8 mouse cellular contexts compared by ENCODE assay signal in the genomic region with DNA sequence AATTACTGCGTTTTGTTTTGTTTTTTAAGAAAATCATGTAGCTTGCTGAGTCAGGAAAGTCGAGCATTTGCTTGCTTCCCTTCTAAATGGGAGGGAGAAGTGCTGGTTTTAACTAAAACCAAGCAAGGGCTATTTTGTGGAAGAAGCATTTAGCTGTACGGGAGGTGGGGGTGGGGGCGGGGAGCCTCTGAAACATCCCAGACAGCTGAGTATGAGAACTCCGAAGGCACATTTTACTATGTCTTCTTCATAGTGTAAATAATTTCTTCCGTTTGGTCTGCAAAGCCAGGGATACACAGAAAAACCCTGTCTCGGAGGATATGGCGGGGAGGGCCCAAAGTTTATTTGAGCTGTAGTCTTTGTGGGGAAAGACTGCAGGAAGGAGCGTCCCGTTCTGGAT. TPM values are rescaled to one million over a fixed set of nuclear protein-coding genes. Genes with fewer than 3 reads are reported as not detected.
DNase-seq lines count a peak whose midpoint lies in the region; ATAC-seq lines count a peak whose summit lies in the region.

No protein-coding gene starts in this region.

- H3K27ac ChIP-seq in stomach, embryonic 15.5 days = peak overlapping the region; percentile 93

- peaks cover 1% of the 10 kb centered on the region for H3K27me3 ChIP-seq in megakaryocyte, embryonic 14.5 days (replicated peaks)
- no peaks in the 10 kb centered on the region for H3K27me3 ChIP-seq in stomach, embryonic 15.5 days (replicated peaks)

- H3K4me2 ChIP-seq in stomach, embryonic 15.5 days = peak overlapping the region; percentile 56

- no peak overlapping the region for H3K9ac ChIP-seq in stomach, embryonic 15.5 days

- DNase-seq in cerebellum, adult 9-10 months = no peak
- DNase-seq in liver = peak; percentile 17
- DNase-seq in retina, embryonic 14.5 days (ENCODE audit: low spot score) = no peak
- no peak for DNase-seq in layer of hippocampus, adult 9-11 months

- H3K4me3 ChIP-seq in megakaryocyte, embryonic 14.5 days (replicated peaks) = peak overlapping the region; percentile 90
- H3K4me3 ChIP-seq in stomach, embryonic 15.5 days (replicated peaks) = peak overlapping the region; percentile 52

- 8% methylated on average over 10 of the region's 10 CpGs for WGBS in stomach, embryonic 15.5 days

- H3K4me1 ChIP-seq in megakaryocyte, embryonic 14.5 days = peaks cover 9% of the 10 kb centered on the region
- H3K4me1 ChIP-seq in stomach, embryonic 15.5 days = no peaks in the 10 kb centered on the region

- H3K9me3 ChIP-seq in megakaryocyte, embryonic 14.5 days = no peaks in the 10 kb centered on the region
- H3K9me3 ChIP-seq in stomach, embryonic 15.5 days = no peaks in the 10 kb centered on the region

- ATAC-seq in cerebellum, adult (ENCODE audit: insufficient number of reproducible peaks, low FRiP score, low TSS enrichment) = peak; percentile 21; the same call in 1 of the 2 replicates
- no peak for ATAC-seq in megakaryocyte, adult 5-6 weeks (ENCODE audit: poor library complexity, severe bottlenecking)
- peak; percentile 40 for ATAC-seq in stomach, embryonic 15.5 days (ENCODE audit: insufficient read depth, low FRiP score, low read depth)

- H3K36me3 ChIP-seq in megakaryocyte, embryonic 14.5 days (replicated peaks; ENCODE audit: low read length) = no peaks in the 10 kb centered on the region
- H3K36me3 ChIP-seq in stomach, embryonic 15.5 days = no peaks in the 10 kb centered on the region

RNA-seq across cellular contexts. Expression of gene Mog, which starts 5.0 kb away (rescaled TPM):
- polyA plus RNA-seq in megakaryocyte, embryonic 14.5 days (2012; ENCODE audit: insufficient read depth, low replicate concordance) = not detected in 2 replicates
- total RNA-seq in megakaryocyte, adult 5-6 weeks (2015) = not detected in 2 replicates
- total RNA-seq in megakaryocyte, adult 5-6 weeks (2017) = not detected in 2 replicates
- 0.10 and 0.13 TPM in 2 replicates for polyA plus RNA-seq in stomach, embryonic 15.5 days (2015; fragmentation: Nextera tagmentation; extraction: Ambion mirVana)

RNA-seq across cellular contexts. Expression of gene Gabbr1, which starts 17.6 kb away (rescaled TPM):
- 1.6 and 1.7 TPM in 2 replicates for polyA plus RNA-seq in megakaryocyte, embryonic 14.5 days (2012; ENCODE audit: insufficient read depth, low replicate concordance)
- 12.4 and 14.2 TPM in 2 replicates for total RNA-seq in megakaryocyte, adult 5-6 weeks (2015)
- 5.7 and 10.5 TPM in 2 replicates for total RNA-seq in megakaryocyte, adult 5-6 weeks (2017)
- polyA plus RNA-seq in stomach, embryonic 15.5 days (2015; fragmentation: Nextera tagmentation; extraction: Ambion mirVana) = 8.6 and 11.2 TPM in 2 replicates

RNA-seq across cellular contexts. Expression of gene Zfp57, which starts 27.2 kb away (rescaled TPM):
- polyA plus RNA-seq in megakaryocyte, embryonic 14.5 days (2012; ENCODE audit: insufficient read depth, low replicate concordance) = 3.5 TPM in 1 of 2 replicates, not detected in the other
- not detected in 2 replicates for total RNA-seq in megakaryocyte, adult 5-6 weeks (2015)
- total RNA-seq in megakaryocyte, adult 5-6 weeks (2017) = not detected in 2 replicates
- 60.0 and 63.7 TPM in 2 replicates for polyA plus RNA-seq in stomach, embryonic 15.5 days (2015; fragmentation: Nextera tagmentation; extraction: Ambion mirVana)

RNA-seq across cellular contexts. Expression of gene H2-M5, which starts 38.9 kb away (rescaled TPM):
- polyA plus RNA-seq in megakaryocyte, embryonic 14.5 days (2012; ENCODE audit: insufficient read depth, low replicate concordance) = not detected in 2 replicates
- 0.23 TPM in 1 of 2 replicates, not detected in the other for total RNA-seq in megakaryocyte, adult 5-6 weeks (2015)
- not detected in 2 replicates for total RNA-seq in megakaryocyte, adult 5-6 weeks (2017)
- 0.27 and 0.37 TPM in 2 replicates for polyA plus RNA-seq in stomach, embryonic 15.5 days (2015; fragmentation: Nextera tagmentation; extraction: Ambion mirVana)

RNA-seq across cellular contexts. Expression of gene 2410137M14Rik, which starts 47.2 kb away (rescaled TPM):
- not detected in 2 replicates for polyA plus RNA-seq in megakaryocyte, embryonic 14.5 days (2012; ENCODE audit: insufficient read depth, low replicate concordance)
- not detected in 2 replicates for total RNA-seq in megakaryocyte, adult 5-6 weeks (2015)
- total RNA-seq in megakaryocyte, adult 5-6 weeks (2017) = not detected in 2 replicates
- not detected in 2 replicates for polyA plus RNA-seq in stomach, embryonic 15.5 days (2015; fragmentation: Nextera tagmentation; extraction: Ambion mirVana)

Comparison
In these comparisons a context has a peak if more than half of its experiments do, and no peak if none do; other contexts are left out.
1. RNA of gene Zfp57, which starts 27.2 kb away (polyA plus RNA-seq): 60.0 to 63.7 TPM in stomach, embryonic 15.5 days; 3.5 TPM in megakaryocyte, embryonic 14.5 days; every median in the first group is over 10 times any median in the second.